Mouse (Mus musculus) testis, adult 10 weeks (tissue): Measurements from ENCODE around the gene Pomp. TPM values are rescaled to one million over a fixed set of nuclear protein-coding genes. Genes with fewer than 3 reads are reported as not detected.

Experiments used
- polyA plus RNA-seq: library from polyadenylated mRNA; stranded (reverse); fragments of 350-450 nt; fragmentation: Illumina TruSeq; extraction: RNeasy Lipid Tissue Mini Kit (QIAGEN cat#74804); gene quantifications from one replicate; pipeline ENCODE4 v1.2.3, GENCODE M21; 2014; ENCODE audit warnings: low read depth, low replicate concordance

The Pomp gene
- polyA plus RNA-seq: 45.5 TPM

DNA sequence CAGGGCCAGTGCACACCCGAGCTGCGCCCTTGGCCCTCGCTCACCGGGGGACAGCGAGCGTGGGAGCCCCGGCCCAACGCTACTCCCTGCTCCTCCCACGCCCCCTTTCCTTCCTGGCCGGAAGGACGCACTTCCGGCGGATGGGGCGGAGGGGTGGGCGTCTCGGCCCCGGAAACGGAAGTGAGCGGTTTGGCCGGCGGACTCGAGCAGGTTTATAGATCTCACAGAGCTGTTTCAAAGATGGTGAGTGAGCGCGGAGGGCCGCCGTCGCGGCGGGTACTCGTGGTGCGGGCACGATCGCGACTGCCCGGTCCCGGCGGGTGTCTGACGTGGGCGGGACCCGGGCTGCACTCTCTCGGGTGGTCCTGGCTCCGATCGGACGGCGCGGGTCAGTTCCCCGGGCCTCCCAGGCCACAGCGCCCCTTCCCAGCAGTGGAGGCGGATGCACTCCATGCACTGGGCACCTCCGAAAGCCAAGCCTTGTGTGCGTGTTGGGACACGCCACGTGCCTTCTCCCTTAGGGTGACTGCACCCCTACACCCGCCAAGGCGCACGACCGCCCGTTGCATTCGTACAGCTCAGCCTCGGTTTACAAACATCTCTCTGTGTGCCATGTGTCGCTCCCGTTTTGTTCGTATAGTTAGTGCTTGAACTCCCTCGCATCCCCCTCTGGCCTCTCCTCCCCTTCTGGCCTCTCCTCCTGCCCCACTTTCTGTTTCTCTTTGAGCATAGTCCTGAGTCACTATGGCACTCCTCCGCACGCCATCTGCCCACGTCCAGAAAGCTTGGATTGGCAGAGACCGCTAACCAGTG lies at the start of gene Pomp:
Gene Pomp, plus strand, starts transcription at position 13 of the 813 bp plus-strand sequence.

GRCm38 (mm10) chr5:147894455-147895076 lies 34.3 kb downstream of the Pomp start, which contains the start of gene Slc46a3:
Slc46a3 (minus strand) TSS chr5:147894815.

Other genes with a start within 250 kb of the Pomp start
- 1.8 TPM for gene Flt1, start 134.4 kb upstream of the Pomp start, polyA plus RNA-seq
- 2.5 TPM for gene Slc46a3, start 34.4 kb downstream of the Pomp start, polyA plus RNA-seq
- gene Mtus2, start 96.9 kb downstream of the Pomp start, polyA plus RNA-seq: 1.5 TPM